Mouse (Mus musculus) cerebellum, adult 2 months (tissue): ENCODE measurements around the gene Hnrnpul1. TPM values are rescaled to one million over a fixed set of nuclear protein-coding genes. Genes with fewer than 3 reads are reported as not detected.

Experiments
- DNase-seq, 2 experiments: peaks; one replicate each; pipeline ENCODE4 v3.0.0; 2021
- H3K27ac ChIP-seq: fragments of 200-500 bp; 2 replicates; pipeline ENCODE4 v1.5.1; 2012; ENCODE audit warnings: low read length, control low read depth, inconsistent platforms; ENCODE audit not compliant: insufficient read depth
- H3K27me3 ChIP-seq: fragments of 200-500 bp; 2 replicates; pipeline ENCODE4 v1.6.1; 2012; ENCODE audit warnings: inconsistent platforms, mild to moderate bottlenecking, low read length, moderate library complexity; ENCODE audit not compliant: control insufficient read depth, insufficient read depth
- H3K4me1 ChIP-seq: fragments of 200-500 bp; 2 replicates; pipeline ENCODE4 v1.6.1; 2011; ENCODE audit warnings: low read length; ENCODE audit not compliant: control insufficient read depth, insufficient read depth
- H3K4me3 ChIP-seq: fragments of 200-500 bp; replicated peaks from 2 replicates; pipeline ENCODE3; 2011; ENCODE audit warnings: mild to moderate bottlenecking, low read depth, low read length, control low read depth; ENCODE audit not compliant: insufficient read depth
- CTCF ChIP-seq: fragments of 200-500 bp; IDR thresholded peaks from 2 replicates; pipeline ENCODE4 v1.5.1; 2011; ENCODE audit warnings: low read depth, mild to moderate bottlenecking, control low read depth, low read length, moderate library complexity, borderline replicate concordance; ENCODE audit not compliant: insufficient read depth
- POLR2A ChIP-seq: fragments of 200-500 bp; IDR thresholded peaks from 2 replicates; pipeline ENCODE4 v1.6.1; 2011; ENCODE audit warnings: low read length, control low read depth, borderline replicate concordance; ENCODE audit not compliant: insufficient read depth
- WGBS: fragments of 180-500 bp; shearing (Covaris S2); methylation state at CpG from one replicate; pipeline ENCODE4 v1.1.7; 2018; 5-methylcytosine and 5-hydroxymethylcytosine counted together
- polyA plus RNA-seq: library from polyadenylated mRNA; depleted of rRNA; stranded (reverse); fragments of >200 nt; gene quantifications from 2 replicates; pipeline ENCODE4 v1.2.3, GENCODE M21; 2012

Gene Hnrnpul1
- polyA plus RNA-seq, 1 experiment, result 49.0 TPM

DNA sequence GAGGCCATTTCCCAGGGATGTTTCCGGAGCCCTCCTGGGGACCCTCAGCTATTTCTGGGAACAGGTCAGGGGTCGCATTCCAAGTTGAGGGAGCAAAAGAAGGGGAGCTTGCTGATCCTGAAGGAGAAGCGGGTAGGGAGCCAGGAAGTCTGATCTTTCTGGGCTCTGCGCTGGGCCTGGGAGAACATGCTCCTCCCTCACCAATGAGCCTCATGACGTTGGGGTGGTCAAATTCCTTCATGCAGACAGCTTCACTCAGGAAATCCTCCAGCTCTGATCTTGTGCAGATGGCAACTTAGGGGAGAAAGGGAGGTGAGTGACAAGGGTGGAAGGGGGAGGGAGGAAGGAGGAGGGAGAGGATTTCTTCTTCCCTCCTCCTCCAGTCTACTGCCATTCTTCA is 9.7 kb upstream of the Hnrnpul1 start:
- H3K27me3 ChIP-seq, result no peaks in the 10 kb centered on the region
- no peaks in the 10 kb centered on the region for H3K4me1 ChIP-seq
- TF ChIP-seq POLR2A, result no peak
- no peak for TF ChIP-seq CTCF
- WGBS, result 75% methylated on average over 5 of the region's 5 CpGs
- DNase-seq, result no peak
- H3K4me3 ChIP-seq, result no peak overlapping the region
- no peak overlapping the region for H3K27ac ChIP-seq

DNA sequence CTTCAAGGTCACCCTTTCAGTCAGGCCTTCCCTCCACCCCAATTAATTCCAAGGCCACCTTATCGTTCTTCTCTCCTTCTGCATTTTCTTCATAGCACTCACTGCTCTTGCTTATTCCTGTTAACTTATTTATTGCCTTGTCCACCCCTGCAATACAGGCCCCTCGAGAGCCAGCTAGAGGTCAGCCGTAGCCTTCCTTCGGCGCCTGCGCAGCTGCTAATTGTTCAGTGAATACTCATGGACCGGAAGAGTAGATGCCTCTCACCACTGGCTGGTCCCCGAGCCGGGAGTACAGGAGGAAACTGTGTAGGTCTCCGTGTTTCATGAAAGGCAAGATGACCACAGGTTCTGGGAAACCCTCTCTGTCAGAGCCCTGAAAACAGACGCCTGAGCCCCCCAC is 9.1 kb upstream of the Hnrnpul1 start:
- Histone ChIP-seq H3K4me1 (no peaks in the 10 kb centered on the region), H3K4me3 (no peak overlapping the region), H3K27ac (no peak overlapping the region), H3K27me3 (no peaks in the 10 kb centered on the region)
- 77% methylated on average over 11 of the region's 11 CpGs for WGBS
- DNase-seq, result no peak
- no peak for TF ChIP-seq POLR2A
- TF ChIP-seq CTCF, result no peak

DNA sequence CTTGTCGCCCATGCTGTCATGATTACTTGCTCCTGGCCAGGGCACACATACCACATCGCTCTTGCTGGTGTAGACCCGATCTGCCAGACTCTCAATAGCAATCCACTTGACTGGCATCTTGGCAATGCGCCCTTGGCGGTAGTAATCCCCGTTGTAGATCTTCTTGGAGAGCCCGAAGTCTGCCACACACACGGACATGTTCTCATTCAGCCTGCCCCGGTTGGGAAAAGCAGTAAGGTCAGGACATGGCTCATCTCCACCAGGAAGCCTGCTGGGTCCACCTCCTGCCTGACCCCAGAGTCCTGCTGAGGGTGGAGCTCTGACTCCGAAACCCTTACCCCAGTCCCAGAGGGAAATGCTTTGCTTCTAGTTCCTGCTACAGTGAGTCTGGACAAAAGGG is 6.8 kb upstream of the Hnrnpul1 start:
- no peak for DNase-seq
- H3K4me1 ChIP-seq, result no peaks in the 10 kb centered on the region
- WGBS, result 16% methylated on average over 10 of the region's 10 CpGs
- no peak overlapping the region for H3K4me3 ChIP-seq
- H3K27ac ChIP-seq, result no peak overlapping the region
- no peaks in the 10 kb centered on the region for H3K27me3 ChIP-seq
- TF ChIP-seq POLR2A (no peak), CTCF (no peak)

DNA sequence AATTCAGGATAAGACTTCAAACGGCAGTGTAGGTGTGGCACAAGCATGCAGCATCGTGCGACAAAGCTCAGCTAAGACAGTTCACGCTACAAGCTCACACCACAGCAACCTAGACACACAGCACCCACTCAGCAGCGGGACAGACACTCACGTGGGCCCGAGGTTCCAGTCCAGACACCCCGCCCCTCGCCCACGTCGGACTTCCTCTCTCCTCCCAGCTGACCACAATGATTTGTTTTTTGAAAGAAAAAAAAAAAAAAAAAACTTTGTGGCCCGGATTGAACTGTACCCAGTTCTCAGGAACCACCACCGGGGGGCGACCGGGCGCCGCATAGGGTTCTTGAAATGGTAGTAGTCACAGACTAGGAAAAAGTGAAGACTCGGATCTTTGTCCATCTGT is 1.5 kb upstream of the Hnrnpul1 start:
- DNase-seq, result peak; percentile 82 to 83
- H3K27ac ChIP-seq, result peak overlapping the region; percentile 51; the same call in 1 of the 2 replicates
- under 1% methylated on average over 18 of the region's 18 CpGs for WGBS
- TF ChIP-seq CTCF (peak; percentile 70; the same call in 1 of the 2 replicates), POLR2A (0 out of 2 replicates have a peak, but pooled peaks have one; percentile 9)
- no peaks in the 10 kb centered on the region for H3K27me3 ChIP-seq
- H3K4me1 ChIP-seq, result no peaks in the 10 kb centered on the region; the same call in 1 of the 2 replicates
- peak overlapping the region; percentile 69 for H3K4me3 ChIP-seq

DNA sequence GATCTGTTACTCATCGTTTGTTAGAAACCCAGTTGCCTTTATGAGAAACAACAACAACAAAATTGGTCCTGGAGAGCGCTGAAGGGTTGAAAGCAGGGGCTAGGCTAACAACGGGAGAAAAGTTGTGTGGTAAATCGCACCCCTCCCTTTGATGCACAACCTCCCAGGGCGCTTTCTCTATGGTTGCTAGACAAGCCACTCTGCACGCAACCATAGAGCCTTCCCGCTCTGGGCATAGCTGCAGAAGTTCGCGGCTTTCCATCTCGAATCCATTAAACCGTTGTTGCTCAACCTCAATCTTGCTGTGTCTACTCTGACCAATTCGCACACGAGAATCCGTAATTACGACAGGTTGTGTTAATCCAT is 894 bp upstream of the Hnrnpul1 start:
- no peak for DNase-seq
- Histone ChIP-seq H3K27ac (peak overlapping the region; percentile 51; the same call in 1 of the 2 replicates), H3K4me3 (peak overlapping the region; percentile 69), H3K27me3 (no peaks in the 10 kb centered on the region), H3K4me1 (no peaks in the 10 kb centered on the region; the same call in 1 of the 2 replicates)
- WGBS, result 0% methylated on average over 15 of the region's 15 CpGs
- TF ChIP-seq CTCF (no peak), POLR2A (0 out of 2 replicates have a peak, but pooled peaks have one; percentile 7)

DNA sequence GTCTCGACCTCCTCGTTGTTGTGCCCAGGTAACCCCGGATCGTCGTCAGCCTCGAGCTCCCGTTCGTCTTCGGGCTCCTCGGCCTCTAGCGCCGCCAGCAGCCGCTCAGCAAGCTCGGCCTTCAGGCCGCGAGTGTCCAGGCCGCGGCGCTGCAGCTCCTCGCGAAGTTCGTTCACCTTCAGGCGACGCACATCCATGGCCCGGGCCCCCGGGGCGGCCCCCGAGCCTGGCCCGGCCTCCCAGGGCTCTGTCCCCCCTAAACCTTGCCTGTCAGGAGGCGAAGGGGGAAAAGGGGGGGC is 169 bp downstream of the Hnrnpul1 start:
- Histone ChIP-seq H3K4me3 (peak overlapping the region; percentile 68), H3K4me1 (no peaks in the 10 kb centered on the region; the same call in 1 of the 2 replicates), H3K27ac (peak overlapping the region; percentile 76), H3K27me3 (no peaks in the 10 kb centered on the region)
- DNase-seq, result no peak
- under 1% methylated on average over 30 of the region's 30 CpGs for WGBS
- no peak for TF ChIP-seq POLR2A
- no peak for TF ChIP-seq CTCF

GRCm38 (mm10) chr7:25753643-25754438 is 716 bp downstream of the Hnrnpul1 start:
- no peak for DNase-seq
- WGBS, result 2% methylated on average over 46 of the region's 46 CpGs
- no peak for TF ChIP-seq CTCF
- TF ChIP-seq POLR2A, result no peak
- no peaks in the 10 kb centered on the region for H3K27me3 ChIP-seq
- peak overlapping the region; percentile 68 for H3K4me3 ChIP-seq
- peak overlapping the region; percentile 76 for H3K27ac ChIP-seq
- no peaks in the 10 kb centered on the region; the same call in 1 of the 2 replicates for H3K4me1 ChIP-seq

DNA sequence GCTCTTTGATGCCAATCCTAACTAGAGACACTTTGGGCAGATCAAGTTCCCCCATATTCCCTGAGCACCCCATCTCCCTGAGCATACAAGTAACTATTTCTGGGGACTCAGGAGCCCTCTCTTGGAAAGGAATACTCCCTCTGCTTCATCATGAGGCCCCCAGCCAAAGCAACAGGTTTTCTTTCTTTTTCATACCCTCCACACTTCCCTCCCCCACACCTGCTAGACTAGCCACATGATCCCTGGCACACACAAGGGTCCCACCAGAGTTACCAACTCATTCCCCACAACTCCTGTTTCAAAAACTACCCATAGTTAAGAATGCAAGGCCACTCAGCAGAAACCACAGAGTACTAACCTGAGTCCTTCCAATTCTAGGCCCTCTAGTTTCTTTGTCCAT is 1.5 kb downstream of the Hnrnpul1 start:
- TF ChIP-seq POLR2A (no peak), CTCF (no peak)
- DNase-seq, result no peak
- H3K4me3 ChIP-seq, result peak overlapping the region; percentile 68
- H3K27ac ChIP-seq, result no peak overlapping the region
- H3K27me3 ChIP-seq, result no peaks in the 10 kb centered on the region
- H3K4me1 ChIP-seq, result no peaks in the 10 kb centered on the region; the same call in 1 of the 2 replicates
